Mouse (Mus musculus) neural tube, embryonic 13.5 days (tissue): ENCODE results near the gene Hddc3. TPM values are rescaled to one million over a fixed set of nuclear protein-coding genes. Genes with fewer than 3 reads are reported as not detected.
A peak's percentile ranks its signal among the peaks of the same experiment; 100 is the strongest.

Experiments
- ATAC-seq: fragments of 200-750 bp; cut with Nextera tagmentation; 2 replicates; pipeline ENCODE4 v1.8.0; 2017; ENCODE audit warnings: low read depth, mild to moderate bottlenecking, moderate TSS enrichment, moderate library complexity
- H3K27ac ChIP-seq: fragments of 300-500 bp; sonication (generic); replicated peaks from 2 replicates; pipeline ENCODE4 v1.5.1; 2015; ENCODE audit warnings: moderate library complexity, mild to moderate bottlenecking, inconsistent platforms
- H3K27me3 ChIP-seq: fragments of 300-500 bp; sonication (generic); 2 replicates; pipeline ENCODE4 v1.6.1; 2015; ENCODE audit warnings: mild to moderate bottlenecking, inconsistent platforms
- H3K36me3 ChIP-seq: fragments of 300-500 bp; sonication (generic); 2 replicates; pipeline ENCODE4 v1.6.1; 2015; ENCODE audit warnings: mild to moderate bottlenecking, inconsistent platforms
- H3K4me1 ChIP-seq: fragments of 300-500 bp; sonication (generic); replicated peaks from 2 replicates; pipeline ENCODE4 v1.6.1; 2015; ENCODE audit warnings: inconsistent platforms
- H3K4me2 ChIP-seq: fragments of 300-500 bp; sonication (generic); 2 replicates; pipeline ENCODE4 v1.6.1; 2015; ENCODE audit warnings: inconsistent platforms, mild to moderate bottlenecking, moderate library complexity
- H3K4me3 ChIP-seq: fragments of 300-500 bp; sonication (generic); 2 replicates; pipeline ENCODE4 v1.5.1; 2015; ENCODE audit warnings: mild to moderate bottlenecking, inconsistent platforms
- H3K9ac ChIP-seq: fragments of 300-500 bp; sonication (generic); 2 replicates; pipeline ENCODE4 v1.6.1; 2015; ENCODE audit warnings: moderate library complexity, mild to moderate bottlenecking, inconsistent platforms
- H3K9me3 ChIP-seq: fragments of 300-500 bp; sonication (generic); 2 replicates; pipeline ENCODE4 v1.6.1; 2016; ENCODE audit warnings: inconsistent platforms
- WGBS: fragments of 180-500 bp; shearing (Covaris S2); methylation state at CpG from one replicate; pipeline ENCODE4 v1.1.7; 2015; 5-methylcytosine and 5-hydroxymethylcytosine counted together
- polyA plus RNA-seq: library from polyadenylated mRNA; unstranded; fragments of >200 nt; fragmentation: Nextera tagmentation; extraction: Ambion mirVana; gene quantifications from 2 replicates; pipeline ENCODE4 v1.2.1, GENCODE M21; 2015

Hddc3 gene
- polyA plus RNA-seq, 1 experiment from 2014 or later: 22.0 TPM

GRCm38 (mm10) chr7:80339371-80339770, 3.5 kb upstream of the Hddc3 start:
- peak overlapping the region; percentile 89 for H3K9ac ChIP-seq
- peak overlapping the region; percentile 64 for H3K4me3 ChIP-seq
- no peaks in the 10 kb centered on the region for H3K9me3 ChIP-seq
- H3K27me3 ChIP-seq: no peaks in the 10 kb centered on the region
- peaks cover 67% of the 10 kb centered on the region for H3K4me1 ChIP-seq
- 8% methylated on average over 16 of the region's 17 CpGs for WGBS
- peak; percentile 33; the same call in 1 of the 2 replicates for ATAC-seq
- H3K36me3 ChIP-seq: peaks cover 37% of the 10 kb centered on the region
- H3K4me2 ChIP-seq: peak overlapping the region; percentile 93
- H3K27ac ChIP-seq: peak overlapping the region; percentile 83

DNA sequence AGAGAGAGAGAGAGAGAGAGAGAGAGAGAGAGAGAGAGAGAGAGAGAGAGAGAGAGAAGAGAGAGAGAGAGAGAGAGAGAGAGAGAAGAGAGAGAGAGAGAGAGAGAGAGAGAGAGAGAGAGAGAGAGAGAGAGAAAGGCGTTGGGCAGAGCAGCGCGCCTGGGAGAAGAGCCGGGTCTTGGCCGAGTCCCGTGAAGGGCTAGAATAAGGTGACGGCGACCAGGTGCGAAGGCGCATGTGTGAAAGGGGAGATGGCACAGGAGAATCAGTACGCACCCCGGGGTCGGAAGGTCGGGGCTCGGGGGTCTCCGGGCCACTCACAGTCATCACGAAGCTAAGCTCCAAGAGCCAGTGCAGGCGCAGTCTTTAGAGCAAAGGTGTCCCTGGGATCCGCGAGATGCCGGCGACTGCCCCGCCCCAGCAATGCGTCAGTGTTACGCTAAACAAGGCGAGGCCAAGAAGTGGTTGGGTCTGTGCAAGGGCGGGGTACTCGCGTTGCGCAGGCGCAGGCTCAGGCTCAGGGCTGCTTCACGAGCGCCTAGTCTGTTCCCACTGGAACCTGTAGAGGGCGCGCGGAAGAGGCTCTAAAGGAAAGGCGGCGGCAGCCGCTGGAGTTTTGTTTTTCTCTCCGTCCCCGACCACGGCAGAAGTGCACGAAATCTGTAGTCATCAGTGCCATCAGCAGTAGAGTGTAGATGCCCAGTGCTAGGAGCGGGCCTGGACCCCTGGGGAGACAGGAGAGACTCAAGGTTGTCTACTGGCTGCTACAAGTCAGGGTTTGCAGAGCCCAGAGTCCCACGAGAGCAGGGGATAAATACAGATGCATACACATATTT, 2.9 kb upstream of the Hddc3 start:
- H3K27me3 ChIP-seq: no peaks in the 10 kb centered on the region
- peak overlapping the region; percentile 93 for H3K4me2 ChIP-seq

GRCm38 (mm10) chr7:80340793-80341192, 2.1 kb upstream of the Hddc3 start, which contains the start of gene Unc45a:
TSS of gene Unc45a (minus strand) at chr7:80341005.
- under 1% methylated on average over 11 of the region's 11 CpGs for WGBS
- Histone ChIP-seq H3K9ac (peak within 1 kb of the TSS; percentile 89), H3K4me1 (peaks cover 63% of the 10 kb centered on the region), H3K27me3 (no peaks in the 10 kb centered on the region), H3K9me3 (no peaks in the 10 kb centered on the region), H3K27ac (peak within 1 kb of the TSS; percentile 91), H3K36me3 (peaks cover 23% of the 10 kb centered on the region), H3K4me2 (peak within 1 kb of the TSS; percentile 93), H3K4me3 (peak within 1 kb of the TSS; percentile 64)
- ATAC-seq: peak; percentile 47

More for the DNA sequence above, 2.9 kb upstream of the Hddc3 start:
- H3K9me3 ChIP-seq: no peaks in the 10 kb centered on the region
- peak; percentile 98 for ATAC-seq
- peaks cover 31% of the 10 kb centered on the region for H3K36me3 ChIP-seq
- H3K9ac ChIP-seq: peak overlapping the region; percentile 89
- H3K4me1 ChIP-seq: peaks cover 67% of the 10 kb centered on the region
- WGBS: 0% methylated on average over 45 of the region's 45 CpGs
- peak overlapping the region; percentile 91 for H3K27ac ChIP-seq
- peak overlapping the region; percentile 64 for H3K4me3 ChIP-seq

- no peaks in the 10 kb centered on the region for H3K9me3 ChIP-seq
These were observed 1.1 kb upstream of the Hddc3 start for GRCm38 (mm10) chr7:80341793-80342192.

GRCm38 (mm10) chr7:80343270-80344018, 540 bp downstream of the Hddc3 start:
- Histone ChIP-seq H3K9ac (peak overlapping the region; percentile 79), H3K27ac (peak overlapping the region; percentile 81), H3K4me3 (peak overlapping the region; percentile 47), H3K4me2 (peak overlapping the region; percentile 77), H3K36me3 (no peaks in the 10 kb centered on the region), H3K4me1 (peaks cover 57% of the 10 kb centered on the region), H3K9me3 (no peaks in the 10 kb centered on the region), H3K27me3 (no peaks in the 10 kb centered on the region)
- WGBS: 25% methylated on average over 19 of the region's 19 CpGs
- 0 out of 2 replicates have a peak, but pooled peaks have one; percentile 0 for ATAC-seq

More at GRCm38 (mm10) chr7:80341793-80342192, 1.1 kb upstream of the Hddc3 start:
- 62% methylated on average over 7 of the region's 7 CpGs for WGBS
- Histone ChIP-seq H3K4me2 (0 out of 2 replicates have a peak overlapping the region, but pooled peaks have one; percentile 93), H3K36me3 (peaks cover 13% of the 10 kb centered on the region), H3K27me3 (no peaks in the 10 kb centered on the region), H3K4me3 (no peak overlapping the region), H3K27ac (peak overlapping the region; percentile 7), H3K4me1 (peaks cover 59% of the 10 kb centered on the region), H3K9ac (no peak overlapping the region)
- ATAC-seq: no peak

- Histone ChIP-seq H3K27ac (no peak overlapping the region), H3K9me3 (no peaks in the 10 kb centered on the region), H3K9ac (no peak overlapping the region), H3K4me2 (no peak overlapping the region), H3K4me1 (peaks cover 38% of the 10 kb centered on the region), H3K27me3 (no peaks in the 10 kb centered on the region), H3K36me3 (peaks cover 21% of the 10 kb centered on the region), H3K4me3 (no peak overlapping the region)
- ATAC-seq: no peak
- WGBS: 95% methylated on average over 9 of the region's 9 CpGs
These were observed 3.3 kb downstream of the Hddc3 start for GRCm38 (mm10) chr7:80346173-80346572.

DNA sequence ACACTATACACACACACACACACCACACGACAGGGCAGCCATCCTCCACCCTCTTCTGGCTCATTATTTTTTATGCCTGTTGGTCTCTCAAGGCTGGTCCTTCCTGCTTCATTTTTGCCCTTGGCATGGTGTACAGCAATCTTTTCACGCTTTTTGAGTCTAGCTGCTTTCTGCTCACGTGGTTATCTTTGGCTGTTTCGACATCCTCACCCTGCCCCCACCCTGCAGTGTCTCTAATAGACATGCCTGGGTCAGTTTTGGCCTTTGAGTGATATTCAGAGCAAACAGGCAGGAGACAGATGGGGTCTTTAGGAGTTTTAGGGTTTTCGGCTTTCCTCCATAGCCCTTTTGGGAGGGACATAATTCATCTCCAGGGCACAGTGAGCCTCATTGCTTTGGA, 3.9 kb downstream of the Hddc3 start:
- no peaks in the 10 kb centered on the region for H3K9me3 ChIP-seq
- no peak for ATAC-seq
- 81% methylated on average over 5 of the region's 5 CpGs for WGBS

DNA sequence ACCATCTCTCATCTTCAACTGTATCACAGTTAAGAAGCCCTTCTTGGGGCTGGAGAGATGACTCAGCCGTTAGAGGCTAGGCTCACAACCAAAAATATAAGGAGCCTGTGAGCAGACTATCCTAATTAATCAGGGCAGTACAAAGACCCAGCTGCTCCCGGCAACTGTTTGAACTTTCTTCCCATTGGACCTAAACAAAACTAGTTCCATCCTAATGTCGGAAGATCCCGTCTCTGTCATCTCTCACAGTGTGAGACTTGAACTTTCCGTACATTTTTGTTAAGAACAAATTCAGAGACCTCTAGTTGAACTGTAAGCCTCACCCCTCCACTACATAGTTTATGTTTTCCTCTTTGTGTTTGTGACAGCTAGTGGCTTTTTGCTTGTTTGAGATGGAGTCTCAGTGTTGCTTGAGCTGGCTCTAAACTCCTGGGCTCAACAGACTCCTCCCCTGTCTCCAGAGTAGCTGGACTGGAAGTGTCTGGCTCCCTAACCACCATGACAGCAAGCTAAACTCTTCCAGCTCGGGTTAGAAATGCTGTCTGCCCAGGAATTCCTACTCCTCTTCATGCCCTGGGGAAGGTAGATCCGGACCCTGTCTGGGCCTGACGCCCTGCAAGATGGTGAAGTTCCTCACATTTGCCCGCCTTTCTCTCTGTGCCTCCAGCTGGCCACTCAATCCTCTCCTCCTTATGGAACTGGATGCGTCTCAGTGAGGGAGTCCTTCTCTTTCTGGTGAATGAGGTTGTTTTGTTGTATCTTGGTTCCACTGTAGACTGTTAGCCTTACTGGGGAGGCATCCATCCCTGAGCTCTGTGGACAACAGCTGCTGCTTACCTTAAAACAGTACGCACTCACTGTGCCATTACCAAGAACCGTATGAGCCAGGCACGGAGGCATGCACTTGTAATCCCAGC, 5.0 kb downstream of the Hddc3 start:
- H3K4me2 ChIP-seq: no peak overlapping the region
- peaks cover 22% of the 10 kb centered on the region for H3K4me1 ChIP-seq
- H3K36me3 ChIP-seq: peaks cover 37% of the 10 kb centered on the region
- H3K9me3 ChIP-seq: no peaks in the 10 kb centered on the region
- H3K27ac ChIP-seq: peak overlapping the region; percentile 57
- ATAC-seq: no peak
- H3K4me3 ChIP-seq: no peak overlapping the region
- H3K27me3 ChIP-seq: no peaks in the 10 kb centered on the region
- WGBS: 62% methylated on average over 13 of the region's 13 CpGs
- no peak overlapping the region for H3K9ac ChIP-seq

More for the DNA sequence above, 3.9 kb downstream of the Hddc3 start:
- Histone ChIP-seq H3K36me3 (peaks cover 27% of the 10 kb centered on the region), H3K4me3 (no peak overlapping the region), H3K4me2 (no peak overlapping the region), H3K27ac (no peak overlapping the region), H3K27me3 (no peaks in the 10 kb centered on the region), H3K9ac (no peak overlapping the region), H3K4me1 (peaks cover 32% of the 10 kb centered on the region)

DNA sequence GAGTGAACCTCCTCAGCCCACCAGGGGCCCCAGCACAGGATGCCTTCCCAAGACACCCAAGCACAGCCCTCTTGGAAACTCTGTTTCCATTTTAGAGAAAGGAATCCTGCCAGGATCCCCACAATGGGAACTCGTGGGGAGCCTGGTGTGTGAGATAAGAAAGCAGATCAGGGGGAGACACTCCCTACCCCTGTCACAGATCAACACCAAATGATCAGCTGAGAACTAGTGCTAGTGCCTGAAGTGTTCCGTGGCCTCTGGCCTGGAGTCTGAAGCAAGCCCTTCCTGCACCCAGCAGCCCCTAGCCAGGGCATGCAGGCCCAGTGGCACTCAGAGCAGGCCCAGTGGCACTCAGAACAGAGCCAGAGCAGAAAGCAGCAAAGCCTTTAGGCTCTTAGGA, 7.9 kb downstream of the Hddc3 start:
- no peak overlapping the region for H3K4me2 ChIP-seq
- no peak overlapping the region for H3K4me3 ChIP-seq
- no peak for ATAC-seq
- H3K4me1 ChIP-seq: peaks cover 15% of the 10 kb centered on the region; the same call in 1 of the 2 replicates
- peaks cover 61% of the 10 kb centered on the region for H3K36me3 ChIP-seq
- H3K9me3 ChIP-seq: no peaks in the 10 kb centered on the region
- no peak overlapping the region for H3K9ac ChIP-seq
- no peaks in the 10 kb centered on the region for H3K27me3 ChIP-seq
- no peak overlapping the region for H3K27ac ChIP-seq
- 77% methylated on average over 2 of the region's 2 CpGs for WGBS

DNA sequence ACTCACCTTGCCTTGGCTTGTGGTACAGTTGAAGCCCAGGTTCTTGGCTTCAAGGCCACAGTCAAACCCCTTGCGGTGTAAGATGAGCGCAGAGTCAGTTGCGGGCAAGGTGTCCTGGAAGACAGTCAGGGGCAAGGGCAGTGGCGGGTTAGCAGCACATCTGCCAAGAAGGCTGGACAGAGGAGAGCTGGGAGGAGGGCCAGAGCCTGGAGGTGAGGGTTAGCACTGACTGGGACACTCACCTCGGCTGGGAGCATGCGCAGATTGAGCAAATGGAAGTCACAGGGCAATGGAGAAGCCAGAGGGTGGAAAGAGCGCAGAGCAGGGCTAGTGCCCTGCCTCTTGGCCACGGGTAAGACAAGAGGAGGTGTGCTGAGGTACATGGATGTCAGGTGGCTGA, 10.0 kb downstream of the Hddc3 start:
- Histone ChIP-seq H3K36me3 (peaks cover 82% of the 10 kb centered on the region), H3K4me3 (no peak overlapping the region), H3K27ac (no peak overlapping the region), H3K27me3 (no peaks in the 10 kb centered on the region), H3K4me1 (peaks cover 18% of the 10 kb centered on the region), H3K9me3 (no peaks in the 10 kb centered on the region), H3K9ac (no peak overlapping the region), H3K4me2 (no peak overlapping the region)
- 96% methylated on average over 8 of the region's 8 CpGs for WGBS
- ATAC-seq: no peak

GRCm38 (mm10) chr7:80356351-80356750, 13.4 kb downstream of the Hddc3 start:
- peaks cover 18% of the 10 kb centered on the region for H3K4me1 ChIP-seq
- no peak overlapping the region for H3K9ac ChIP-seq
- no peak overlapping the region for H3K4me3 ChIP-seq
- WGBS: 86% methylated on average over 13 of the region's 13 CpGs
- ATAC-seq: no peak
- H3K9me3 ChIP-seq: no peaks in the 10 kb centered on the region
- H3K4me2 ChIP-seq: no peak overlapping the region
- peak overlapping the region; percentile 54 for H3K27ac ChIP-seq
- H3K27me3 ChIP-seq: no peaks in the 10 kb centered on the region
- H3K36me3 ChIP-seq: peaks cover 94% of the 10 kb centered on the region
